Mouse (Mus musculus) MEL (cell line): ENCODE measurements around the gene Phlda3. TPM values are rescaled to one million over a fixed set of nuclear protein-coding genes. Genes with fewer than 3 reads are reported as not detected.

Experiments used
- DNase-seq: peaks from one replicate; pipeline ENCODE4 v3.0.0; 2011; ENCODE audit warnings: low read depth, low spot score
- H3K27ac ChIP-seq: 2 replicates; pipeline ENCODE4 v1.5.1; 2012; ENCODE audit warnings: low read depth, mild to moderate bottlenecking, control low read depth, low read length, moderate library complexity; ENCODE audit not compliant: control insufficient read depth
- H3K27me3 ChIP-seq, 2 experiments: fragments of 150-350 bp in 1 of 2; sonication (generic) in 1 of 2; 2 replicates each; pipeline ENCODE4 v1.6.1; 2012; ENCODE audit warnings: low read length in 2 of 2, mild to moderate bottlenecking in 2 of 2, improper control_type of control experiment in 1 of 2, moderate library complexity in 1 of 2; ENCODE audit not compliant: insufficient read depth in 2 of 2, control insufficient read depth in 1 of 2
- H3K36me3 ChIP-seq, 2 experiments: 2 replicates each; pipeline ENCODE4 v1.6.1; 2012 to 2014; ENCODE audit warnings: low read length in 2 of 2, improper control_type of control experiment in 1 of 2, inconsistent platforms in 1 of 2, mild to moderate bottlenecking in 1 of 2; ENCODE audit not compliant: insufficient read depth in 2 of 2, control insufficient read depth in 1 of 2
- H3K4me1 ChIP-seq, 2 experiments: fragments of 150-350 bp in 1 of 2; sonication (generic) in 1 of 2; 2 replicates each; pipeline ENCODE4 v1.6.1; 2012; ENCODE audit warnings: low read length in 2 of 2, improper control_type of control experiment in 1 of 2, mild to moderate bottlenecking in 1 of 2; ENCODE audit not compliant: insufficient read depth in 2 of 2, control insufficient read depth in 1 of 2
- H3K4me3 ChIP-seq, 2 experiments: fragments of 150-350 bp in 1 of 2; sonication (generic) in 1 of 2; 2 replicates each; pipeline ENCODE4 v1.5.1; 2012; ENCODE audit warnings: low read depth in 2 of 2, low read length in 2 of 2, mild to moderate bottlenecking in 2 of 2, moderate library complexity in 2 of 2, control low read depth in 1 of 2, improper control_type of control experiment in 1 of 2; ENCODE audit not compliant: control insufficient read depth in 1 of 2, insufficient read depth in 1 of 2
- H3K79me2 ChIP-seq: 2 replicates; pipeline ENCODE4 v1.6.1; 2012; ENCODE audit warnings: mild to moderate bottlenecking, low read length, moderate library complexity; ENCODE audit not compliant: control insufficient read depth, poor library complexity, insufficient read depth
- H3K9ac ChIP-seq: 2 replicates; pipeline ENCODE4 v1.6.1; 2012; ENCODE audit warnings: low read depth, mild to moderate bottlenecking, control low read depth, low read length, moderate library complexity; ENCODE audit not compliant: control insufficient read depth, poor library complexity, severe bottlenecking
- H3K9me3 ChIP-seq: fragments of 150-350 bp; sonication (generic); replicated peaks from 2 replicates; pipeline ENCODE4 v1.6.1; 2012; ENCODE audit warnings: mild to moderate bottlenecking, low read length, improper control_type of control experiment, moderate library complexity; ENCODE audit not compliant: insufficient read depth
- BHLHE40 ChIP-seq: IDR thresholded peaks from 2 replicates; pipeline ENCODE4 v1.6.1; 2012; ENCODE audit warnings: low read depth, mild to moderate bottlenecking, inconsistent platforms, low read length, improper control_type of control experiment, borderline replicate concordance
- CTCF ChIP-seq, 3 experiments: IDR thresholded peaks in 2 of 3; conservative IDR thresholded peaks in 1 of 3; 2 replicates each; pipeline ENCODE4 v1.5.1; 2011 to 2012; ENCODE audit warnings: low read length in 3 of 3, low read depth in 2 of 3, mild to moderate bottlenecking in 2 of 3, improper control_type of control experiment in 1 of 3, inconsistent platforms in 1 of 3, mixed read lengths in 1 of 3, moderate library complexity in 1 of 3; ENCODE audit not compliant: control insufficient read depth in 1 of 3, insufficient read depth in 1 of 3, poor library complexity in 1 of 3, severe bottlenecking in 1 of 3
- E2F4 ChIP-seq: IDR thresholded peaks from 2 replicates; pipeline ENCODE4 v1.6.1; 2011; ENCODE audit warnings: low read depth, low read length, improper control_type of control experiment, borderline replicate concordance
- ELF1 ChIP-seq: IDR thresholded peaks from 2 replicates; pipeline ENCODE4 v1.6.1; 2014; ENCODE audit warnings: low read depth, mild to moderate bottlenecking, inconsistent platforms, low read length, improper control_type of control experiment, moderate library complexity
- ETS1 ChIP-seq: IDR thresholded peaks from 2 replicates; pipeline ENCODE4 v1.6.1; 2012; ENCODE audit warnings: low read depth, mild to moderate bottlenecking, inconsistent platforms, low read length, improper control_type of control experiment, moderate library complexity
- GATA1 ChIP-seq: IDR thresholded peaks from 2 replicates; pipeline ENCODE4 v1.6.1; 2011; ENCODE audit warnings: low read depth, low read length, improper control_type of control experiment
- HCFC1 ChIP-seq: IDR thresholded peaks from 2 replicates; pipeline ENCODE4 v1.6.1; 2012; ENCODE audit warnings: low read depth, mild to moderate bottlenecking, inconsistent platforms, low read length, improper control_type of control experiment, moderate library complexity
- JUND ChIP-seq: IDR thresholded peaks from 2 replicates; pipeline ENCODE4 v1.6.1; 2011; ENCODE audit warnings: low read depth, mild to moderate bottlenecking, improper control_type of control experiment, low read length
- MAFK ChIP-seq: IDR thresholded peaks from 2 replicates; pipeline ENCODE4 v1.6.1; 2011; ENCODE audit warnings: low read depth, mild to moderate bottlenecking, low read length, improper control_type of control experiment, borderline replicate concordance
- MAX ChIP-seq: IDR thresholded peaks from 2 replicates; pipeline ENCODE4 v1.6.1; 2011; ENCODE audit warnings: low read length, improper control_type of control experiment
- MAZ ChIP-seq: IDR thresholded peaks from 2 replicates; pipeline ENCODE4 v1.6.1; 2012; ENCODE audit warnings: low read depth, mild to moderate bottlenecking, inconsistent platforms, low read length, improper control_type of control experiment
- MEF2A ChIP-seq: IDR thresholded peaks from 2 replicates; pipeline ENCODE4 v1.6.1; 2014; ENCODE audit warnings: low read depth, mild to moderate bottlenecking, inconsistent platforms, low read length, improper control_type of control experiment; ENCODE audit not compliant: poor library complexity, insufficient replicate concordance, severe bottlenecking; ENCODE audit errors: extremely low read depth
- MXI1 ChIP-seq: IDR thresholded peaks from 2 replicates; pipeline ENCODE4 v1.6.1; 2011; ENCODE audit warnings: mild to moderate bottlenecking, low read depth, low read length, improper control_type of control experiment
- MYB ChIP-seq: IDR thresholded peaks from 2 replicates; pipeline ENCODE4 v1.6.1; 2011; ENCODE audit warnings: mild to moderate bottlenecking, low read depth, low read length, improper control_type of control experiment
- NELFE ChIP-seq: IDR thresholded peaks from 2 replicates; pipeline ENCODE4 v1.6.1; 2011; ENCODE audit warnings: low read depth, low read length, improper control_type of control experiment
- NRF1 ChIP-seq: IDR thresholded peaks from 2 replicates; pipeline ENCODE4 v1.6.1; 2014; ENCODE audit warnings: low read depth, mild to moderate bottlenecking, inconsistent platforms, low read length, improper control_type of control experiment, moderate library complexity; ENCODE audit not compliant: poor library complexity, insufficient read depth, severe bottlenecking
- POLR2A ChIP-seq, 2 experiments: IDR thresholded peaks; 2 replicates each; pipeline ENCODE4 v1.6.1; 2011 to 2012; ENCODE audit warnings: low read length in 2 of 2, mild to moderate bottlenecking in 2 of 2, control low read depth in 1 of 2, improper control_type of control experiment in 1 of 2, low read depth in 1 of 2, moderate library complexity in 1 of 2; ENCODE audit not compliant: control insufficient read depth in 1 of 2, insufficient read depth in 1 of 2, poor library complexity in 1 of 2
- POLR2AphosphoS2 ChIP-seq: IDR thresholded peaks from 2 replicates; pipeline ENCODE4 v1.6.1; 2011; ENCODE audit warnings: low read length, improper control_type of control experiment
- RAD21 ChIP-seq: IDR thresholded peaks from 2 replicates; pipeline ENCODE4 v1.6.1; 2011; ENCODE audit warnings: mild to moderate bottlenecking, low read depth, low read length, improper control_type of control experiment
- SIN3A ChIP-seq: IDR thresholded peaks from 2 replicates; pipeline ENCODE4 v1.6.1; 2012; ENCODE audit warnings: low read length, improper control_type of control experiment, inconsistent platforms
- SMC3 ChIP-seq: IDR thresholded peaks from 2 replicates; pipeline ENCODE4 v1.6.1; 2011; ENCODE audit warnings: low read depth, low read length, improper control_type of control experiment
- TBP ChIP-seq: IDR thresholded peaks from 2 replicates; pipeline ENCODE4 v1.8.0; 2011; ENCODE audit warnings: low read depth, low read length, improper control_type of control experiment
- TCF12 ChIP-seq: IDR thresholded peaks from 2 replicates; pipeline ENCODE4 v1.6.1; 2014; ENCODE audit warnings: low read depth, mild to moderate bottlenecking, inconsistent platforms, low read length, improper control_type of control experiment, moderate library complexity
- USF1 ChIP-seq: IDR thresholded peaks from 2 replicates; pipeline ENCODE4 v1.6.1; 2014; ENCODE audit warnings: low read depth, mild to moderate bottlenecking, inconsistent platforms, low read length, improper control_type of control experiment, moderate library complexity
- USF2 ChIP-seq, 2 experiments: IDR thresholded peaks; 2 replicates each; pipeline ENCODE4 v1.6.1; 2011 to 2012; ENCODE audit warnings: improper control_type of control experiment in 2 of 2, low read length in 2 of 2, borderline replicate concordance in 1 of 2, inconsistent platforms in 1 of 2, low read depth in 1 of 2, mild to moderate bottlenecking in 1 of 2; ENCODE audit not compliant: insufficient read depth in 1 of 2
- ZC3H11A ChIP-seq: IDR thresholded peaks from 2 replicates; pipeline ENCODE4 v1.6.1; 2012; ENCODE audit warnings: low read depth, mild to moderate bottlenecking, inconsistent platforms, low read length, improper control_type of control experiment
- ZKSCAN1 ChIP-seq: IDR thresholded peaks from 2 replicates; pipeline ENCODE4 v1.6.1; 2012; ENCODE audit warnings: low read depth, mild to moderate bottlenecking, inconsistent platforms, low read length, improper control_type of control experiment, moderate library complexity
- ZMIZ1 ChIP-seq: IDR thresholded peaks from 2 replicates; pipeline ENCODE4 v1.6.1; 2012; ENCODE audit warnings: low read depth, mild to moderate bottlenecking, inconsistent platforms, low read length, improper control_type of control experiment, moderate library complexity
- ZNF384 ChIP-seq: IDR thresholded peaks from 2 replicates; pipeline ENCODE4 v1.6.1; 2012; ENCODE audit warnings: low read depth, mild to moderate bottlenecking, inconsistent platforms, low read length, improper control_type of control experiment
- polyA plus RNA-seq, 2 experiments: library from polyadenylated mRNA; stranded (reverse) in 1 of 2; unstranded in 1 of 2; fragments of >175 nt in 1 of 2; fragments of >200 nt in 1 of 2; gene quantifications; 2 replicates each; pipeline versions ENCODE4 v1.2.1 to v1.2.4; 2012; ENCODE audit warnings: low replicate concordance in 2 of 2, low read depth in 1 of 2; ENCODE audit not compliant: insufficient read length in 2 of 2, insufficient read depth in 1 of 2, missing spikeins in 1 of 2
- total RNA-seq: library from RNA; depleted of rRNA; stranded (reverse); fragments of 300-350 nt; gene quantifications from 2 replicates; pipeline ENCODE4 v1.2.3, GENCODE M21; 2012

Gene Phlda3
- total and polyA plus RNA-seq, 3 experiments: 7.7 to 20.0 TPM; not detected in 1

DNA sequence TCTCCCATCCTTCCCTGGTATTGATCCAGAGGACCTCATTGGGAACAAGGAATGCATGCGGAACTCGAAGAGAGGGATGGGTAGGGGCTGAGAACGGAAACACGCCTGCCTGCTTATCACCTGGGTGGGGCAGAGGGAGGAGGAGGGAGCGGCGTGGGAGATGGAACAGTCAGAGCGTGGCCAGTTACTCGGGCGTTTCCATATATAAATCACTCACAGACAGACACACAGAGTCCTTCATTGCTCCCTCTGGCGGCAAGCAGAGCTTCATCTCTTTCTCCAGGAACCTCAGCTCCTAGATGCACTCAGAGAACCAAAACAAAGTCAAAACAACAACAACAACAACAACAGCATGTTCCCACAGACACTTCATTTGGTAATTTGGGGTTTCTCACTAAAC is 22.8 kb downstream of the Phlda3 start:
- peak; percentile 83 for DNase-seq
- H3K4me3 ChIP-seq: peak overlapping the region; percentile 39

DNA sequence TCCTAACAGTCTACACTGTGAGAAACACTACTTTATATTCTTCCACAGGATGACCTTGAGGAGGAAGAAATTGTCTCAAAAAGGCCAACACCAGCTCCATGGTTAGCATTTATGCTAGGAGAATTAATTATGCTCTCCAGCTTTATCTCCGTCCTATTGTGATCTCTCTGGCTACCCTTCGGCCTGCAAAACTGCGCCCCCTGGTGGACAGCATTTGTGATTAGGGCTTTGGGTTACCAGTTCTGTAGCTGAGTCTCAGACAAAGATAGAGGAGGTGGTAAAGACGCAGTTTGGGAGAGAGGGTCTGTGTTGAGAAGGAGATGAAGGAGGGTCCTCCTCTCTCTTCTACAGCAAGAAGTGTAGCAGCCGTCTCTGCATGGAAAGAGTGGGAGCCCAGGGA is 23.9 kb downstream of the Phlda3 start:
- Histone ChIP-seq H3K36me3 (no peaks in the 10 kb centered on the region), H3K9me3 (no peaks in the 10 kb centered on the region), H3K27ac (no peak overlapping the region), H3K9ac (no peak overlapping the region), H3K79me2 (no peaks in the 10 kb centered on the region), H3K4me1 (peaks cover 0 to 14% of the 10 kb centered on the region in 2 experiments; a peak in 2 of 4 replicates), H3K4me3 (no peak overlapping the region), H3K27me3 (no peaks in the 10 kb centered on the region; a peak in 1 of 4 replicates)
- peak; percentile 88 for DNase-seq
- peak; percentile 41; the same call in 1 of the 2 replicates for TF ChIP-seq ZC3H11A
- no peak for TF ChIP-seq MAX
- no peak for TF ChIP-seq POLR2AphosphoS2
- no peak for TF ChIP-seq NRF1
- no peak for TF ChIP-seq USF1
- no peak for TF ChIP-seq HCFC1
- TF ChIP-seq NELFE: no peak
- no peak for TF ChIP-seq USF2 (IDR thresholded peaks at IDR 0.05; ENCODE audit: borderline replicate concordance in 1 of 2, insufficient read depth in 1 of 2, low read depth in 1 of 2, low read length in 2 of 2)
- TF ChIP-seq POLR2A (IDR thresholded peaks at IDR 0.05; ENCODE audit: control insufficient read depth in 1 of 2, insufficient read depth in 1 of 2, low read depth in 1 of 2, low read length in 2 of 2, poor library complexity in 1 of 2): no peak
- no peak for TF ChIP-seq ELF1
- TF ChIP-seq ETS1: no peak
- 0 out of 2 replicates have a peak, but pooled peaks have one; percentile 13 for TF ChIP-seq MAZ
- peak; percentile 36; the same call in 1 of the 2 replicates for TF ChIP-seq GATA1
- no peak for TF ChIP-seq E2F4
- TF ChIP-seq TBP: no peak
- TF ChIP-seq SIN3A: no peak
- no peak for TF ChIP-seq ZNF384
- peak; percentile 83 for TF ChIP-seq SMC3
- no peak for TF ChIP-seq ZKSCAN1
- no peak for TF ChIP-seq MAFK
- TF ChIP-seq JUND: no peak
- TF ChIP-seq MXI1: no peak
- TF ChIP-seq MEF2A: no peak
- peak; percentile 91 to 96 (median 95) for TF ChIP-seq CTCF (IDR thresholded peaks at IDR 0.05 in 2 of 3, conservative IDR thresholded peaks at IDR 0.05 in 1 of 3; ENCODE audit: control insufficient read depth in 1 of 3, insufficient read depth in 1 of 3, low read depth in 2 of 3, low read length in 3 of 3, poor library complexity in 1 of 3, severe bottlenecking in 1 of 3)
- TF ChIP-seq RAD21: peak; percentile 50
- no peak for TF ChIP-seq BHLHE40
- TF ChIP-seq MYB: no peak
- no peak for TF ChIP-seq TCF12
- no peak for TF ChIP-seq ZMIZ1

More for the DNA sequence above, 22.8 kb downstream of the Phlda3 start:
- Histone ChIP-seq H3K9ac (peak overlapping the region; percentile 51), H3K27ac (no peak overlapping the region), H3K4me1 (peaks cover 0 to 12% of the 10 kb centered on the region in 2 experiments; a peak in 2 of 4 replicates), H3K79me2 (no peaks in the 10 kb centered on the region), H3K36me3 (no peaks in the 10 kb centered on the region), H3K9me3 (no peaks in the 10 kb centered on the region), H3K27me3 (no peaks in the 10 kb centered on the region; a peak in 1 of 4 replicates)
- TF ChIP-seq CTCF (IDR thresholded peaks at IDR 0.05 in 2 of 3, conservative IDR thresholded peaks at IDR 0.05 in 1 of 3; ENCODE audit: control insufficient read depth in 1 of 3, insufficient read depth in 1 of 3, low read depth in 2 of 3, low read length in 3 of 3, poor library complexity in 1 of 3, severe bottlenecking in 1 of 3) (peak; percentile 26 to 54 (median 44); a peak in 5 of 6 replicates), TBP (no peak), GATA1 (peak; percentile 36), HCFC1 (no peak), USF2 (IDR thresholded peaks at IDR 0.05; ENCODE audit: borderline replicate concordance in 1 of 2, insufficient read depth in 1 of 2, low read depth in 1 of 2, low read length in 2 of 2) (no peak), SIN3A (0 out of 2 replicates have a peak, but pooled peaks have one; percentile 34), SMC3 (peak; percentile 61)
